Mouse (Mus musculus) myocyte (in vitro differentiated cells): ENCODE data around the gene Cstb. TPM values are rescaled to one million over a fixed set of nuclear protein-coding genes. Genes with fewer than 3 reads are reported as not detected.
A peak's percentile ranks its signal among the peaks of the same experiment; 100 is the strongest.

ENCODE experiments used
- H3K27me3 ChIP-seq: one replicate; pipeline ENCODE4 v1.6.1; 2011; ENCODE audit not compliant: control insufficient read depth, insufficient read depth, insufficient read length
- H3K36me3 ChIP-seq: one replicate; pipeline ENCODE4 v1.6.1; 2011; ENCODE audit not compliant: control insufficient read depth, insufficient read depth
- H3K4me2 ChIP-seq: one replicate; pipeline ENCODE4 v1.6.1; 2011; ENCODE audit warnings: low read depth, control low read depth
- H3K4me3 ChIP-seq: one replicate; pipeline ENCODE4 v1.5.1; 2011; ENCODE audit warnings: mild to moderate bottlenecking, control low read depth, moderate library complexity
- H3K79me2 ChIP-seq: one replicate; pipeline ENCODE4 v1.6.1; 2011; ENCODE audit not compliant: control insufficient read depth, insufficient read depth
- H3ac ChIP-seq: one replicate; pipeline ENCODE4 v1.6.1; 2011; ENCODE audit not compliant: control insufficient read depth, insufficient read length
- CEBPB ChIP-seq: IDR thresholded peaks from 2 replicates; pipeline ENCODE4 v1.6.1; 2011; ENCODE audit warnings: mild to moderate bottlenecking, moderate library complexity; ENCODE audit not compliant: poor library complexity, insufficient read depth, severe bottlenecking
- E2F4 ChIP-seq: IDR thresholded peaks from one replicate; pipeline ENCODE4 v1.6.1; 2011; ENCODE audit warnings: mild to moderate bottlenecking, control low read depth, moderate library complexity; ENCODE audit not compliant: insufficient read depth
- MAX ChIP-seq: IDR thresholded peaks from one replicate; pipeline ENCODE4 v1.6.1; 2011; ENCODE audit warnings: low read depth, mild to moderate bottlenecking, control low read depth
- MYOD1 ChIP-seq, 3 experiments: IDR thresholded peaks; one replicate each; pipeline ENCODE4 v1.6.1; 2011; ENCODE audit warnings: control low read depth in 2 of 3, low read depth in 2 of 3, mild to moderate bottlenecking in 2 of 3, moderate library complexity in 1 of 3; ENCODE audit not compliant: insufficient read length in 2 of 3, control insufficient read depth in 1 of 3
- MYOG ChIP-seq, 3 experiments: IDR thresholded peaks; one replicate each; pipeline ENCODE4 v1.6.1; 2011; ENCODE audit warnings: control low read depth in 2 of 3, low read depth in 2 of 3, mild to moderate bottlenecking in 2 of 3; ENCODE audit not compliant: insufficient read length in 2 of 3, control insufficient read depth in 1 of 3, insufficient read depth in 1 of 3
- POLR2A ChIP-seq: IDR thresholded peaks from one replicate; pipeline ENCODE4 v1.6.1; 2011; ENCODE audit warnings: low read depth, mild to moderate bottlenecking, control low read depth, moderate library complexity; ENCODE audit not compliant: insufficient read length
- POLR2AphosphoS2 ChIP-seq: IDR thresholded peaks from one replicate; pipeline ENCODE4 v1.6.1; 2011; ENCODE audit warnings: low read depth, control low read depth; ENCODE audit not compliant: insufficient read length
- REST ChIP-seq: IDR thresholded peaks from one replicate; pipeline ENCODE4 v1.6.1; 2011; ENCODE audit warnings: mild to moderate bottlenecking, control low read depth, moderate library complexity; ENCODE audit not compliant: insufficient read depth, insufficient read length
- SRF ChIP-seq: IDR thresholded peaks from one replicate; pipeline ENCODE4 v1.6.1; 2011; ENCODE audit warnings: low read depth; ENCODE audit not compliant: control insufficient read depth, insufficient read length
- TCF12 ChIP-seq: IDR thresholded peaks from one replicate; pipeline ENCODE4 v1.6.1; 2011; ENCODE audit warnings: mild to moderate bottlenecking, control low read depth; ENCODE audit not compliant: poor library complexity, insufficient read depth, severe bottlenecking
- TCF3 ChIP-seq: IDR thresholded peaks from one replicate; pipeline ENCODE4 v1.6.1; 2011; ENCODE audit warnings: low read depth, control low read depth; ENCODE audit not compliant: insufficient read length
- USF1 ChIP-seq: IDR thresholded peaks from one replicate; pipeline ENCODE4 v1.6.1; 2011; ENCODE audit warnings: low read depth, mild to moderate bottlenecking, control low read depth, moderate library complexity
- polyA plus RNA-seq: library from polyadenylated mRNA; unstranded; fragments of >200 nt; fragmentation: generic; extraction: Trizol; gene quantifications from one replicate; pipeline ENCODE4 v1.2.1, GENCODE M21; 2012; ENCODE audit warnings: missing spikeins

Cstb gene
- polyA plus RNA-seq, 1 experiment = 197 TPM

GRCm38 (mm10) chr10:78407132-78407531, 18.3 kb upstream of the Cstb start:
- no peak for TF ChIP-seq POLR2A
- TF ChIP-seq TCF3 = no peak
- no peak for TF ChIP-seq E2F4
- no peak for TF ChIP-seq MAX
- TF ChIP-seq TCF12 = no peak
- TF ChIP-seq SRF = no peak
- no peak for TF ChIP-seq POLR2AphosphoS2
- H3K4me3 ChIP-seq = no peak overlapping the region
- H3K36me3 ChIP-seq = peaks cover 32% of the 10 kb centered on the region
- no peak overlapping the region for H3ac ChIP-seq
- H3K27me3 ChIP-seq = no peaks in the 10 kb centered on the region
- H3K79me2 ChIP-seq = peaks cover 19% of the 10 kb centered on the region
- no peak overlapping the region for H3K4me2 ChIP-seq

GRCm38 (mm10) chr10:78409035-78409788, 16.3 kb upstream of the Cstb start:
- Histone ChIP-seq H3K27me3 (no peaks in the 10 kb centered on the region), H3K79me2 (peaks cover 26% of the 10 kb centered on the region), H3ac (no peak overlapping the region), H3K4me3 (no peak overlapping the region), H3K36me3 (peaks cover 26% of the 10 kb centered on the region), H3K4me2 (no peak overlapping the region)
- TF ChIP-seq USF1 = no peak
- no peak for TF ChIP-seq MYOD1 (IDR thresholded peaks at IDR 0.05; ENCODE audit: control insufficient read depth in 1 of 3, insufficient read length in 2 of 3, low read depth in 2 of 3)
- TF ChIP-seq SRF = no peak
- no peak for TF ChIP-seq TCF12
- TF ChIP-seq POLR2AphosphoS2 = no peak
- TF ChIP-seq TCF3 = no peak
- TF ChIP-seq CEBPB = no peak
- no peak for TF ChIP-seq MYOG (IDR thresholded peaks at IDR 0.05; ENCODE audit: control insufficient read depth in 1 of 3, insufficient read depth in 1 of 3, insufficient read length in 2 of 3, low read depth in 2 of 3)
- no peak for TF ChIP-seq E2F4
- no peak for TF ChIP-seq MAX
- TF ChIP-seq REST = no peak
- TF ChIP-seq POLR2A = no peak

- H3K79me2 ChIP-seq = peaks cover 26% of the 10 kb centered on the region
- H3K4me2 ChIP-seq = peak overlapping the region; percentile 98
- H3K4me3 ChIP-seq = peak overlapping the region; percentile 82
- H3ac ChIP-seq = peak overlapping the region; percentile 15
- TF ChIP-seq POLR2A (no peak), USF1 (no peak), TCF12 (no peak), MYOD1 (IDR thresholded peaks at IDR 0.05; ENCODE audit: control insufficient read depth in 1 of 3, insufficient read length in 2 of 3, low read depth in 2 of 3) (no peak), CEBPB (no peak), MAX (no peak), POLR2AphosphoS2 (no peak), REST (no peak), MYOG (IDR thresholded peaks at IDR 0.05; ENCODE audit: control insufficient read depth in 1 of 3, insufficient read depth in 1 of 3, insufficient read length in 2 of 3, low read depth in 2 of 3) (no peak), E2F4 (no peak), SRF (no peak), TCF3 (no peak)
- H3K27me3 ChIP-seq = no peaks in the 10 kb centered on the region
- H3K36me3 ChIP-seq = peaks cover 10% of the 10 kb centered on the region
Observed at GRCm38 (mm10) chr10:78411851-78412250, 13.6 kb upstream of the Cstb start.

- TF ChIP-seq POLR2A (peak; percentile 91), POLR2AphosphoS2 (peak; percentile 95), MYOG (IDR thresholded peaks at IDR 0.05; ENCODE audit: control insufficient read depth in 1 of 3, insufficient read depth in 1 of 3, insufficient read length in 2 of 3, low read depth in 2 of 3) (peak in 2 of 3 experiments; percentile 49 to 67), MAX (no peak), SRF (peak; percentile 94), CEBPB (no peak)
- no peaks in the 10 kb centered on the region for H3K27me3 ChIP-seq
- peak within 1 kb of the TSS; percentile 98 for H3K4me2 ChIP-seq
Observed at GRCm38 (mm10) chr10:78412319-78413151, 12.9 kb upstream of the Cstb start, which contains the start of gene Rrp1. Gene Rrp1, minus strand, starts transcription at chr10:78413043.

More at GRCm38 (mm10) chr10:78412319-78413151, 12.9 kb upstream of the Cstb start, which contains the start of gene Rrp1:
- Histone ChIP-seq H3K79me2 (peaks cover 26% of the 10 kb centered on the region), H3K4me3 (peak within 1 kb of the TSS; percentile 82), H3ac (peak within 1 kb of the TSS; percentile 15), H3K36me3 (peaks cover 8% of the 10 kb centered on the region)
